Mouse (Mus musculus): ENCODE data around the gene Per1.

The Per1 gene

GRCm38 (mm10) chr11:69080102-69080854 is 14.7 kb upstream of the Per1 start:
- in situ Hi-C loops (cut with MboI, MseI): no loop called here

DNA sequence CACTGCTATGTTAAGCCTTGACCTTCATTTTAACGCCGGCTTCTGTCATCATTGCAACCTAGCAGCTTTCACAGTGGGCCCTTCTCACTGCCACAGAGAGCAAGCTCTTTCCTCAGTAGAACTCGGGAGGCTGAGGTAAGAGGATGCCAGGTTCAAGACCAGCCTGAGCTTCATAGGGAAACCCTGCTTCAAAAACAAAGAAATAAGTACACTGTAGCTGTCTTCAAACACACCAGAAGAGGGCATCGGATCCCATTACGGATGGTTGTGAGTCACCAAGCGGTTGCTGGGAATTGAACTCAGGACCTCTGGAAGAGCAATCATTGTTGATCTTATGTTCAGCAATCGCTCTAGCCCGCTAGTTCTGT is 14.2 kb upstream of the Per1 start:
- in situ Hi-C loops (cut with MboI, MseI): no loop called here

DNA sequence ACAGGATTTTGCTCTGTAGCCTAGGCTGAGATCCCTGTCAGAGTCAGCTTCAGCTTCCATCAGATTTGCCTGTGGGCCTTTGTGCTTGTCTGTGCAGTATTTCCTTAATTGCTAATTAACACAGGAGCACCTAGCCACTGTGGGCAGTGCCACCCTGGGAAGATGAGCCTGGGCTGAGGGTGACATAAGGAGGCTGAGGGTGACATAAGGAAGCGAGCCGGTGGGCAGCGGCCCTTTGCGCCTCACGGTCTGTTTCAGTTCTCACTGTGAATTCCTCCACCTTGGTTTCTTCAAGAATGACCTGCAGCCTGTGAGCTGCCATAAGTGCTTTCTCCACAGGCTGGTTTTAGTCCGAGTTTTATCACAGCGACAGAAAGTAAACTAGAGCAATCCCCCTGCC is 13.4 kb upstream of the Per1 start:
- in situ Hi-C loops (cut with MboI, MseI): no loop called here

GRCm38 (mm10) chr11:69085608-69086007 is 9.4 kb upstream of the Per1 start:
- in situ Hi-C loops (cut with MboI, MseI): no loop called here

DNA sequence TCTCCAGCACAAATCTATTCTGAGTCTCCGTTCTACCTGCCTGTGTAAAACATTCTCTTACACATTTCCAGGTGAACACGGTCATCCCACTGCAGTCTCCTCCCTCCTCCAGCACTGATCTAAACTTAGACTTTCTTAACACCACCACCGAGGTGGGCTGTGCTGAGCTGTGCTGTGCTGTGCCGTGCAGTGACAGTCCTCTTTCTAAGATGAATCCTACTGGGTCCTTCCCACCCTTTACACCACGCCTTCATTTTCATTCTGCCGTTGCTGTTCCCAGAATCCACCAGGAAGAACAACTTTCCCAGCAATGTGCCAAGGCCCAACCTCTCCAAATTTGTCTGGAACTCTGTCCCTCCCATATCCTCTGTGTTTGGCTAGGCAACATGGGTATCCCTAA is 8.6 kb upstream of the Per1 start:
- in situ Hi-C loops (cut with MboI, MseI): no loop called here

- in situ Hi-C loops (cut with MboI, MseI): no loop called here
Measured at GRCm38 (mm10) chr11:69087082-69087481, 7.9 kb upstream of the Per1 start.

DNA sequence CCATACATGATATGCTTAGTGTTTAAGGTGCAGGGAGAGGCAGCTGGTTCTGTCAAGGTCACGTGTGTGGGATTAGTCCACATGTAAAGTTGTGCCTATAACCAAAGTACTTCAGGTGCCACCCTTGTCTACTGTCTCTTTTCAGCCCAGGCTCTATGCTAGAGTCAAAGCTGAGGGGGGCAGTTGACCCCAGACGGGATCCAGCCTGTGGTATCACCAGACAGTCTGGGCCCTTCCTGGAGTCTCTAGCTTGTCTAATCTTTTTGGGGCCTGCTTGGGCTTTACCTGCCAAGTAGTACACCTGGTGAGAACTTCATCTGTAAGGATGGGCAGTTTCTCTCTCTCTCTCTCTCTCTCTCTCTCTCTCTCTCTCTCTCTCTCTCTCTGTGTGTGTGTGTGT is 7.4 kb upstream of the Per1 start:
- in situ Hi-C loops (cut with MboI, MseI): no loop called here

- in situ Hi-C loops (cut with MboI, MseI): no loop called here
Measured at GRCm38 (mm10) chr11:69088103-69088855, 6.7 kb upstream of the Per1 start, which contains the start of gene Vamp2. Vamp2 (plus strand) TSS chr11:69088490.

DNA sequence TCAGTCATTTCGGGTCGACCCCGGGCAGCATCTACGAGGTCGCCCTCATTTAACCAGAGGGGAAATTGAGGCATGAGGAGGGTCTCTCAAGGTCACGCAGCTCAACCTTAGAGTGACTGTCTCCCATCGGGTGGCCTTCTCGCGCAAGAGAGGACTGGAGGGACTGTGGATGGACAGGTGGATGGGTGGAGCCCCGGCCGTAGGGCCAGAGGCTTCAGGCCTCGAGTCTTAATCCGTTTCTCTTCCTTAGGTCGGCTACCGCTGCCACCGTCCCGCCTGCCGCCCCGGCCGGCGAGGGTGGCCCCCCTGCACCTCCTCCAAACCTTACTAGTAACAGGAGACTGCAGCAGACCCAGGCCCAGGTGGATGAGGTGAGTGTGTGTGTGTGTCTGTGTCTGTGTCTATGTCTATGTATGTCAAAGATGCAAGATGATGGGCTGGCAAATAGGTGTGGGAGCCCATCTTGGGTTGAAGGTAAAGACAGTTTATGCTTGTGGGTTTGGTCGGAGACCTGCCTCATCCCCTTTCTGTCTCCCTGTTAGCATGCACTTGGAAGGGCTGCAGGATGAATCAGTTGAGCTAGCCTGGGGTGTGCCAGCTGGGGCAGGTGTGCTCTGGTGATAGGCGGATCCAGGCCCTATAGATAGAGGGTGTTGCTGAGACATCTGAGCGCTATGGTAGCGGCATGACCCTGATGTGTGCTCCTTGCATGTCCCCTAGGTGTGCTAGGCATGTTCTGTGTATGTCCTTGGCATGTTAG is 6.0 kb upstream of the Per1 start:
- in situ Hi-C loops (cut with MboI, MseI): no loop called here

DNA sequence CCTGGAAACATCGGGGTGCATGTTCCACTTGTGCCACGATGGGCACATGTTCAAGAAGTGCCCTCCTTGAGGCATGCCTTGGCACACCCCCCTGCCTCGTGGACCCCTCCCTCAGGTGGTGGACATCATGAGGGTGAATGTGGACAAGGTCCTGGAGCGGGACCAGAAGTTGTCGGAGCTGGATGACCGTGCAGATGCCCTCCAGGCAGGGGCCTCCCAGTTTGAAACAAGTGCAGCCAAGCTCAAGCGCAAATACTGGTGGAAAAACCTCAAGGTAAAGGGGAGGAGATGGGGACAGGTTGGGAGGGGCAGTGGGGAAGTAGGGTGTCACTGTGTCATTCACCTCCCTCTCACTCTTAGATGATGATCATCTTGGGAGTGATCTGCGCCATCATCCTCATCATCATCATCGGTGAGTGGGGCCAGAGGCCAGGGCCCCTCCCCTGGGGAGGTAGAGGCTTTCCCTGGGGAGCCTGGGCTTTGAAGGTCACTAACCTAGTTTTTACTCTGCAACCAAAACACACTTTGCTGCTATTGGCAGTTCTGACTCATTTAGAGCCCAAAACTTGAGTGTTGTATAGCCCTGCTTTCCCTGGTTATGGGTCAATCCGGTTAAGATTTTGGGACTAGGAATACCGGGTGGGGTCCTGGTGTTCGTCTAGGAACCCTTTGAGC is 5.3 kb upstream of the Per1 start:
- in situ Hi-C loops (cut with MboI, MseI): loop anchor here (10.0 kb wide), 1 partner anchor 575 kb away; the partner anchor contains the start of genes Cd68 and Mpdu1

- in situ Hi-C loops (cut with MboI, MseI): loop anchor here (10.0 kb wide), 1 partner anchor 574 kb away; the partner anchor contains the start of genes Cd68 and Mpdu1
Measured at GRCm38 (mm10) chr11:69090367-69090766, 4.7 kb upstream of the Per1 start.

DNA sequence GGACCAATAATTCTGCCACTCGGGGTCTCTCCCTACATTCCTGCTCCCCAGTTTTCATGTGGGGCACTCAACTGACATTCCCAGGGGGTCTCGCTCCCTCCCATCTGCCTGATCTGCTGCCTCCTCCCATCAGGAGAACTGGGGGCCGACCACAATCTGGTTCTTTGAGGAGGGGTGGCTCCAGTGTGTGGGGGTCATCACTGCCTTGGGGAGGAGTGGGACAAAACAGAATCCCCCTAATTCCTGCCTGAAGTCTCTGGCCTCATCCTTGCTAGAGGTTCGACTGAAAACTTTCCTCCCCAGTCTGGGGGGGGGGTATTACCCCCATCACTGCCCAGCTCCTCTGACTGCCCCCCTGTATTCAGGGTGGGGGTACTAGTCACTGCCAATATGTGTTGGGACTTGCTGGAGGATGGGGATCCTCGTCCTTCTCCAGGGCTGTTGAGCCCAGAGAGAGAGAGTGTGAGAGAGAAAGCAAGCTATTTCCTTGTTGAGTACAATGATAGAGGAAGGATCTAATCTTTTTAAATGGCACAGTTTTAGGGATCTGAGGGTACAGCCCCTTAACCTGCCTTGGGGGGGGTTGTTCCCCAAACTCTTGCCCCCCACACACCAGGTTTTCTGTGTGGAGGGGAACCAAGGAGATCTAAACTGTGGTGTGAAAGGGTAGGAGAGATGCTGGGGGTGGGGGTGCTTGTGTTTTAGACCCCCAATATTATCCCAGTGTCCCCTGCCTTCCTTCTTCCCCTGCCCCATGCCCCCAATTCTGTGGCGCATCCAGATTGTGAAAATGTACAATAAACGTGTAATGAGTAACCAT is 3.2 kb upstream of the Per1 start:
- in situ Hi-C loops (cut with MboI, MseI): loop anchor here (10.0 kb wide), 1 partner anchor 573 kb away; the partner anchor contains the start of genes Cd68 and Mpdu1

GRCm38 (mm10) chr11:69092386-69092751 is 2.6 kb upstream of the Per1 start:
- in situ Hi-C loops (cut with MboI, MseI): loop anchor here (10.0 kb wide), 1 partner anchor 572 kb away; the partner anchor contains the start of genes Cd68 and Mpdu1

DNA sequence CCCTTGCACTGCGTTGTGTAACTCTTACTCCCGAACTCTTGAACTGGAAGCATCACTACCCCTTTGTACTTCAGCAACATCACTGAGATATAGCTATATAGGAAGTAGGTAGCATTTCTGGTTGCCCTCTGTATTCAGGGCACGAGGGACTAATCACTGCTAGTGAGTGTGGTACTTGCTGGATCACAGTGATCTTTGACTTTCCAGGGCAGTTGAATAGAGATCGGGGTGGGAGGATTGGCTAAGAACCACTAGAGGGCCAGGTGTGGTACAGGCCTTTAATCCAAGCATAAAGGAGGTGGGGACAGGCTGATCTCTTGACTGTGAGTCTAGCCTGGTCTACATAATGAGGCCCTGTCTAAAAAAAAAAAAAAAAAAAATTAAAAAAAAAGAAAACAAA is 2.1 kb upstream of the Per1 start:
- in situ Hi-C loops (cut with MboI, MseI): loop anchor here (10.0 kb wide), 1 partner anchor 572 kb away; the partner anchor contains the start of genes Cd68 and Mpdu1

DNA sequence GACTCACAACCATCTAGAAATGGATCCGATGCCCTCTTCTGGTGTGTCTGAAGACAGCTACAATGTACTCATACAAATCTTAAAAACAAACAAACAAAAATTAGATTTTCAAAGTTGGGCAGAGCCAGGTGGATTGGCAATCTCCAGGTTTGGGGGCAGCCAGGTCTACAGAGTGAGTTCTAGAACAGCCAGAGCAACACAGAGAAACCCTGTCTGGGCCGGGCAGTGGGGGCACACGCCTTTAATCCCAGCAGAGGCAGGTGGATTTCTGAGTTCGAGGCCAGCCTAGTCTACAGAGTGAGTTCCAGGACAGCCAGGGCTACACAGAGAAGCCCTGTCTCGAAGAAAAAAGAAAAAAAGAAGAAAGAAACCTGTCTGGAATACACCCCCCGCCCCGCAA is 1.2 kb upstream of the Per1 start:
- in situ Hi-C loops (cut with MboI, MseI): loop anchor here (10.0 kb wide), 1 partner anchor 571 kb away; the partner anchor contains the start of genes Cd68 and Mpdu1

- in situ Hi-C loops (cut with MboI, MseI): loop anchor here (10.0 kb wide), 1 partner anchor 569 kb away; the partner anchor contains the start of genes Cd68 and Mpdu1
Measured at GRCm38 (mm10) chr11:69095511-69096231, 654 bp downstream of the Per1 start.

- in situ Hi-C loops (cut with MboI, MseI): loop anchor here (10.0 kb wide), 1 partner anchor 568 kb away; the partner anchor contains the start of genes Cd68 and Mpdu1
Measured at GRCm38 (mm10) chr11:69096360-69096986, 1.5 kb downstream of the Per1 start.

DNA sequence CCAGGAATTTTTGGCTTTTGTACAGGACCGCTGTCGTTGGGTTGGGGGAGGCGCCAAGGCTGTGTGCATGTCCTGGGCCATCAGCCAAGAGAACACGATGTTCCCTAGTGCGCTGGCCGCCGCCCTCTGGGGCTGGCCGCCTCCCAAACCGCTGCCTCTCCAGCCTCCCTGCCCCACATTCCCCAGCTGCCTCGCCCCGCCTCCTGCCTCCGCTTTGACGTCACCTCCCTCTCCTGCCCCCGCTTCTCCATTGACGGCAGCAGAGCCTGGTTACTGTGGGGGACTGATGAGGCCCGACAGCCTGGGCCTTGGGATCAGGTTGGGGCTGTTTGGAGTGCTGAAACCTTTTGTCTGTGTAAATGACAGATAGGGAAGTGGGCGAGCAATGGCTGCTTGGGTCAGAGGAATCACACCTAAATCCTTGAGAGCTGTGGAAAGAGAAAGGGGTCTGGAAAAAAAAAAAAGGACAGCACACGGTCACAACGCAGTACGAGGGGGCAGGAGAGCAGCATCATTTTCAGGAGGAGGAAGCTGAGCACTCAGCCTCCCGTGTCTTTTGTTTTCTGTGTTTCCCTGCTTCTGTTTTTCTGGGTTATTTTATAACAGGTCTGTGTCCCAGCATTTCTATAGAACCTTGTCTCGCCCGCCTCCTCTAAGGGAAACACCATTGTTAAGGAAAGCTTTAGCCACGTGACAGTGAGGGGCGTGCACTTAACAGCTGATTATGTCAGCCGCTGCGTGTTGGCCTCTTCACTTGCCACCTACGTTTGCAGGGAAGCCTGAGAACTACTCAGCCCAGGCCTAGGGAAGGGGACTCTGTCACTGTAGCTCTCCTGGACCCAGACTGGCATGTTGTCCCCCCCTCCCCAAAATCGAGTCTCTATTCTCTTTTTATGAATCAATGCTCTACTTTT is 2.2 kb downstream of the Per1 start:
- in situ Hi-C loops (cut with MboI, MseI): loop anchor here (10.0 kb wide), 1 partner anchor 568 kb away; the partner anchor contains the start of genes Cd68 and Mpdu1
